Mouse (Mus musculus) megakaryocyte progenitor cell, adult 5-6 weeks (primary cell): ENCODE data around the gene Rpa1. TPM values are rescaled to one million over a fixed set of nuclear protein-coding genes. Genes with fewer than 3 reads are reported as not detected.
"Not testable (repeated sequence)": the region's sequence is repeated elsewhere in the genome, so short reads cannot be mapped to it uniquely, and the experiment has no call there.

Experiments used
- ATAC-seq: replicated peaks from 2 replicates; pipeline ENCODE4 v1.8.0; 2016; ENCODE audit warnings: mild to moderate bottlenecking, moderate TSS enrichment, inconsistent platforms; ENCODE audit not compliant: poor library complexity
- total RNA-seq, 2 experiments: library from RNA; stranded (forward) in 1 of 2; stranded (reverse) in 1 of 2; fragments of 157-497, 149-512 nt in 1 of 2; fragments of 200-1000 nt in 1 of 2; gene quantifications; 2 replicates each; pipeline versions ENCODE4 v1.2.3 to v1.2.4; 2015 to 2017

Rpa1 gene
- total RNA-seq, 2 experiments from 2014 or later = 50.1 to 178 TPM

GRCm38 (mm10) chr11:75324433-75324832 is 23.7 kb downstream of the Rpa1 start:
- 0 out of 2 replicates have a peak, but pooled peaks have one; percentile 13 for ATAC-seq

- peak; percentile 87 for ATAC-seq
Measured at GRCm38 (mm10) chr11:75323326-75323737, 24.8 kb downstream of the Rpa1 start.

GRCm38 (mm10) chr11:75319246-75319645 is 28.9 kb downstream of the Rpa1 start:
- ATAC-seq = no peak

GRCm38 (mm10) chr11:75318351-75319221 is 29.5 kb downstream of the Rpa1 start:
- ATAC-seq = no peak

GRCm38 (mm10) chr11:75313834-75314233 is 34.3 kb downstream of the Rpa1 start:
- peak; percentile 93 for ATAC-seq

GRCm38 (mm10) chr11:75311751-75312150 is 36.4 kb downstream of the Rpa1 start:
- no peak for ATAC-seq

DNA sequence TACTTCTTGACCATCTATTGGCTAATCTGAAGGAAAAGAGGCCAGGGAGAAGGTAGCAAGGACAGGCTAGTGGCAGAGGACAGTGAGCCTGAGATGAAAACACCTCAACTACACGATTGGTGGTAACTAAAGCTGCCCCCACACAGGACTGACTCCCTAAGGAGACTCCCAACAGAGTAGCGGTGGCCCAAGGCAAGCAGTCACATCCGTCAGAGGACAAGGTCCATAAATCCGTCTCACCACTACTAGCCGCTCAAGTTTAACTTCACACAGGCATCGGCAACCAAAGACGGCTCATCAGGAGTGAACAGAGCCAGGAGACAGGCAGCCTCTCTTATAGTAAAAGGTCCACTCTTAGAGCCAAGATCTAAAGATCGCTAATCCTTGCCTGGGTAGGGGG is 37.3 kb downstream of the Rpa1 start:
- no peak for ATAC-seq

DNA sequence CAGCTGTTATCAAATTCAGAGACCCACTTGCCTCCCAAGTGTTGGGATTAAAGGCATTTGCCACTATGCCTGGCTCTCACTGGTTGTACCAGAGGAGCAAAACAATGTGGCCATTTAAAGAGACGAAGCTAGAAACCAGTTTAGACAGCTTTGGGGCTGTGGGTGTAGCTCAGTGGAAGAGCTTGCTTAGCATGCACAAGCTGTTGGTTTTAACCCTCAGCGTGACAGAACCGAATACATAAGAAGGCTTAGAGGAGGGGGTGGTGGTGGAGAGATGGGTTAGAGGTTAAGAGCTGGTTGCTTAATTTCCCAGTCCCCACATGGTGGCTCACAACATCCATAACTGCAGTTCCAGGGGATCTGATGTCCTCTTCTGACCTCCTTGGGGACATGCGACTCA is 39.5 kb downstream of the Rpa1 start:
- no peak for ATAC-seq

GRCm38 (mm10) chr11:75304797-75305196 is 43.3 kb downstream of the Rpa1 start:
- peak; percentile 50 for ATAC-seq

- ATAC-seq = no peak
Measured at GRCm38 (mm10) chr11:75300954-75301353, 47.2 kb downstream of the Rpa1 start.

- ATAC-seq = no peak
Measured at GRCm38 (mm10) chr11:75299786-75300185, 48.3 kb downstream of the Rpa1 start.

GRCm38 (mm10) chr11:75298491-75298890 is 49.6 kb downstream of the Rpa1 start:
- ATAC-seq = no peak

- no peak for ATAC-seq
Measured at GRCm38 (mm10) chr11:75297631-75298030, 50.5 kb downstream of the Rpa1 start.

GRCm38 (mm10) chr11:75296406-75297005 is 51.6 kb downstream of the Rpa1 start:
- peak; percentile 50 for ATAC-seq

DNA sequence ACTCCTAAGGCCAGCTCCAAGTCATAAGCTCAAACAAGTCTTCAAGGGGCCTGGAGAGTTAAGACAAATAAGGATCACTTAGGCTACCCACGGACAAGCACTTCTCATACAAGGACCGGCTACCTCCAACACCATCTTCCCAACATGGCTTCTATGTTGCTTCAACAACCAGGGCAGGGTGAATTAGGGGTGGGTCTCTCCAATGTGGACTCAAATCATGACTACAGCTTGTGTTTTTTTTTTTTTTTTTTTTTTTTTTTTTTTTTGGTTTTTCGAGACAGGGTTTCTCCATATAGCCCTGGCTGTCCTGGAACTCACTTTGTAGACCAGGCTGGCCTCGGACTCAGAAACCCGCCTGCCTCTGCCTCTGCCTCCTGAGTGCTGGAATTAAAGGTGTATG is 52.6 kb downstream of the Rpa1 start:
- ATAC-seq = not testable (repeated sequence)

GRCm38 (mm10) chr11:75294862-75295261 is 53.3 kb downstream of the Rpa1 start:
- ATAC-seq = no peak

DNA sequence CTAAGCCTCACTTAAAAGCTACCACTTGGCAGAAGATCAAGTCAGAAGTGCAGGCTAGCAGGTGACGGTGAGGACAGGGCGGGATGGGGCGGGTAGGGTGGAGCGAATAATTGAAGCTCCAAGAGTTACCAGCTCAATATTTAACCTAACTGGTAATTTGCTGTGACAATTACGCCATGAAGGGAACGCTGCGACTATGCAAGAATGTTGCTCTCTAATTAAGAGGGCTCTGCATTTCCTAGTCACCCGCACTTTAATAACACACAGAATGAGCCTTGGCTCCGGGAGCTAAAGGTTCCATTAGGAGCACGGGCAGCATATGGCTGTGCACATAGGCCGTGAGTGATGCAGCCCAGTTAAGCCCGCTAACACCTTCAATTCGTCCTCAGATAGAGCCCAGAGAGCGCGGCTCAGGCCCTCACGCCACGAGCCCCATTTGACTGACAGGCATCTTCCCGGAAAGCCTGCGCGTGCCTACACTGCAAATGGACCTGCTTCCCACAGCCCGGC is 54.2 kb downstream of the Rpa1 start:
- no peak for ATAC-seq

GRCm38 (mm10) chr11:75292281-75292680 is 55.8 kb downstream of the Rpa1 start:
- no peak for ATAC-seq

GRCm38 (mm10) chr11:75291389-75292215 is 56.5 kb downstream of the Rpa1 start:
- ATAC-seq = no peak

DNA sequence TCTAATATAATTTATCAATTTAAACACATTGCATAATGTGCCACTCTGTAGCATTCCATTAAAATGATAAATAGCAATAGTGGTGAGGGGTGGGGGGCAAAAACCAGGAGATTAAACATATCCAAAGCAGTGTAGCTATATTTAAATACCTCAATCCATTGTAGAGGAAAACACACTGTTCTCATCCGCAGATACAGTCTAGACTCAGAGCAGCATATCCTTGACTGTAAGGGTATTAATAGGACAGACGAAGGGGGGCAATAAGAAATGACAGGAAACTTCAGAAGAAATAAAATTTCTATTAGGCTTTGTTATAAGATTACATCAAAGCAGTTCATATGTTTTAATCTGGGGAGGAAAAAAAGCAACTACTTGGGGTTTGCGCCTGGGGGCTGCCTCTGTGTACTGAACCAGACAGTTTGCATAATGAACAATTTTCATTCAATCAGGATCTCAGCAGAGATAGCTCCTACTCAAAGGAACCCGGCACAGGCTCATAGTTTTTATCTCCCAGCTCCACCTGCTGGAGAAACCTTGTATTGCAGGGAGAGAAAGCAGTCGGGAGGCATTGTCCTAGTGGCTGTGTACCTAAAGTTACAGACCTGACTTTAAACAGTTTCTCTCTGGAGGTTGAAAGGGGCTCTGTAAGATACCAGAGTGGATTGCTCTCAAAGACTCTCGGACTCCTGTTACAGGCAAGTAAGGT is 57.4 kb downstream of the Rpa1 start:
- peak; percentile 94 for ATAC-seq

DNA sequence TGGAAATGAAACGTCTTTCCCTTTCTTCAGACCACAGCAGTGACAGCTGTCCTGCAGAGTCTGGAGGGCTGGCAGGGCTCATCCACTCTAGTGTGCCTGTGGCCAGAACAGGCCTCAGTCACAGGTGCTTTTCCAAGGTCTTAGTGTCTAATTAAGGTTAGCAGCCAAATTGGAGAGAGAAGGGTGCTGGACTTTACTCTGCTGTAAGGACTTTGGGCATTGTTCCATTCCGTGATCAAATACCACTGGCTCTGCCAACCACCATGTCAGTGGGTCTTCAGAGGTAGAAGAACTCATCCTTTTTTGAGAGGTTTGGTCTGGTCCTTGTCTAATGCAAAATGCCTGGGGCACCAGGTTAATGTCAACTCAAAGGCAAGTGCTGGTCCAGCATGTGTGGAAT is 59.0 kb downstream of the Rpa1 start:
- ATAC-seq = no peak
